Mouse (Mus musculus) liver, embryonic 15.5 days (tissue): Measurements from ENCODE around the gene Ntrk2. TPM values are rescaled to one million over a fixed set of nuclear protein-coding genes. Genes with fewer than 3 reads are reported as not detected.

Source experiments
- ATAC-seq: fragments of 200-750 bp; cut with Nextera tagmentation; 2 replicates; pipeline ENCODE4 v1.8.0; 2017; ENCODE audit warnings: moderate number of reproducible peaks, mild to moderate bottlenecking, moderate library complexity; ENCODE audit not compliant: insufficient read depth
- H3K27ac ChIP-seq: fragments of 300-500 bp; sonication (generic); replicated peaks from 2 replicates; pipeline ENCODE4 v1.5.1; 2015; ENCODE audit warnings: mild to moderate bottlenecking, inconsistent platforms
- H3K27me3 ChIP-seq: fragments of 300-500 bp; sonication (generic); 2 replicates; pipeline ENCODE4 v1.6.1; 2015; ENCODE audit warnings: mild to moderate bottlenecking, inconsistent platforms
- H3K36me3 ChIP-seq: fragments of 300-500 bp; sonication (generic); replicated peaks from 2 replicates; pipeline ENCODE4 v1.6.1; 2015; ENCODE audit warnings: moderate library complexity, mild to moderate bottlenecking, inconsistent platforms
- H3K4me1 ChIP-seq: fragments of 300-500 bp; sonication (generic); replicated peaks from 2 replicates; pipeline ENCODE4 v1.6.1; 2015; ENCODE audit warnings: inconsistent platforms
- H3K4me2 ChIP-seq: fragments of 300-500 bp; sonication (generic); 2 replicates; pipeline ENCODE4 v1.6.1; 2015; ENCODE audit warnings: moderate library complexity, mild to moderate bottlenecking, inconsistent platforms
- H3K4me3 ChIP-seq: fragments of 300-500 bp; sonication (generic); replicated peaks from 2 replicates; pipeline ENCODE4 v1.5.1; 2015; ENCODE audit warnings: mild to moderate bottlenecking, inconsistent platforms
- H3K9ac ChIP-seq: fragments of 300-500 bp; sonication (generic); 2 replicates; pipeline ENCODE4 v1.6.1; 2015; ENCODE audit warnings: moderate library complexity, mild to moderate bottlenecking, inconsistent platforms
- H3K9me3 ChIP-seq: fragments of 300-500 bp; sonication (generic); replicated peaks from 2 replicates; pipeline ENCODE4 v1.6.1; 2016; ENCODE audit warnings: inconsistent platforms
- WGBS: fragments of 180-500 bp; shearing (Covaris S2); methylation state at CpG from one replicate; pipeline ENCODE4 v1.1.7; 2015; ENCODE audit warnings: mixed read lengths; ENCODE audit not compliant: insufficient replicate concordance; 5-methylcytosine and 5-hydroxymethylcytosine counted together
- polyA plus RNA-seq: library from polyadenylated mRNA; unstranded; fragments of >200 nt; fragmentation: Nextera tagmentation; extraction: Ambion mirVana; gene quantifications from 2 replicates; pipeline ENCODE4 v1.2.1, GENCODE M21; 2015

Ntrk2 gene
- polyA plus RNA-seq, 1 experiment from 2014 or later: 0.23 TPM

GRCm38 (mm10) chr13:59010893-59011529 lies 204.6 kb downstream of the Ntrk2 start:
- Histone ChIP-seq H3K9me3 (no peaks in the 10 kb centered on the region), H3K36me3 (no peaks in the 10 kb centered on the region), H3K4me3 (no peak overlapping the region), H3K27me3 (no peaks in the 10 kb centered on the region), H3K27ac (no peak overlapping the region), H3K9ac (no peak overlapping the region), H3K4me1 (peaks cover 4% of the 10 kb centered on the region; the same call in 1 of the 2 replicates), H3K4me2 (peak overlapping the region; percentile 44)
- WGBS: 41% methylated on average over 16 of the region's 16 CpGs
- no peak for ATAC-seq

GRCm38 (mm10) chr13:59011530-59011903 lies 205.1 kb downstream of the Ntrk2 start:
- Histone ChIP-seq H3K4me1 (peaks cover 4% of the 10 kb centered on the region; the same call in 1 of the 2 replicates), H3K27ac (no peak overlapping the region), H3K4me3 (no peak overlapping the region), H3K36me3 (no peaks in the 10 kb centered on the region), H3K9me3 (no peaks in the 10 kb centered on the region), H3K4me2 (peak overlapping the region; percentile 44), H3K27me3 (no peaks in the 10 kb centered on the region), H3K9ac (no peak overlapping the region)
- ATAC-seq: no peak
- 5% methylated on average over 15 of the region's 15 CpGs for WGBS

- no peak for ATAC-seq
- Histone ChIP-seq H3K9me3 (no peaks in the 10 kb centered on the region), H3K27me3 (no peaks in the 10 kb centered on the region), H3K36me3 (no peaks in the 10 kb centered on the region), H3K4me2 (no peak overlapping the region), H3K27ac (no peak overlapping the region), H3K9ac (no peak overlapping the region), H3K4me1 (peaks cover 4% of the 10 kb centered on the region; the same call in 1 of the 2 replicates), H3K4me3 (no peak overlapping the region)
- 66% methylated on average over 1 of the region's 1 CpGs for WGBS
Observed at GRCm38 (mm10) chr13:59015360-59015759, 209.0 kb downstream of the Ntrk2 start.

GRCm38 (mm10) chr13:59017121-59017520 lies 210.8 kb downstream of the Ntrk2 start:
- no peaks in the 10 kb centered on the region for H3K4me1 ChIP-seq
- no peak overlapping the region for H3K27ac ChIP-seq
- no peak overlapping the region for H3K4me2 ChIP-seq
- no peak overlapping the region for H3K4me3 ChIP-seq
- H3K27me3 ChIP-seq: no peaks in the 10 kb centered on the region
- no peak overlapping the region for H3K9ac ChIP-seq
- no peaks in the 10 kb centered on the region for H3K9me3 ChIP-seq
- ATAC-seq: no peak
- no peaks in the 10 kb centered on the region for H3K36me3 ChIP-seq
- 52% methylated on average over 5 of the region's 5 CpGs for WGBS

- Histone ChIP-seq H3K9ac (no peak overlapping the region), H3K4me3 (no peak overlapping the region), H3K27ac (no peak overlapping the region), H3K4me2 (no peak overlapping the region), H3K36me3 (no peaks in the 10 kb centered on the region), H3K27me3 (no peaks in the 10 kb centered on the region), H3K9me3 (no peaks in the 10 kb centered on the region), H3K4me1 (no peaks in the 10 kb centered on the region)
- ATAC-seq: no peak
- WGBS: 77% methylated on average over 22 of the region's 22 CpGs
Observed at GRCm38 (mm10) chr13:59022251-59023042, 216.1 kb downstream of the Ntrk2 start.

- Histone ChIP-seq H3K27me3 (no peaks in the 10 kb centered on the region), H3K9ac (no peak overlapping the region), H3K4me3 (no peak overlapping the region), H3K9me3 (no peaks in the 10 kb centered on the region), H3K36me3 (no peaks in the 10 kb centered on the region), H3K4me1 (no peaks in the 10 kb centered on the region), H3K4me2 (no peak overlapping the region), H3K27ac (no peak overlapping the region)
- ATAC-seq: no peak
- WGBS: 41% methylated on average over 8 of the region's 8 CpGs
Observed at GRCm38 (mm10) chr13:59025653-59026052, 219.3 kb downstream of the Ntrk2 start.

GRCm38 (mm10) chr13:59027436-59027835 lies 221.1 kb downstream of the Ntrk2 start:
- Histone ChIP-seq H3K27me3 (no peaks in the 10 kb centered on the region), H3K36me3 (no peaks in the 10 kb centered on the region), H3K9ac (no peak overlapping the region), H3K4me2 (no peak overlapping the region), H3K4me3 (no peak overlapping the region), H3K9me3 (no peaks in the 10 kb centered on the region), H3K4me1 (no peaks in the 10 kb centered on the region), H3K27ac (no peak overlapping the region)
- no peak for ATAC-seq
- WGBS: 57% methylated on average over 9 of the region's 9 CpGs

GRCm38 (mm10) chr13:59028546-59028945 lies 222.2 kb downstream of the Ntrk2 start:
- H3K36me3 ChIP-seq: no peaks in the 10 kb centered on the region
- H3K9me3 ChIP-seq: no peaks in the 10 kb centered on the region
- no peak overlapping the region for H3K4me2 ChIP-seq
- 60% methylated on average over 4 of the region's 4 CpGs for WGBS
- H3K9ac ChIP-seq: no peak overlapping the region
- no peaks in the 10 kb centered on the region for H3K4me1 ChIP-seq
- H3K4me3 ChIP-seq: no peak overlapping the region
- ATAC-seq: no peak
- H3K27me3 ChIP-seq: no peaks in the 10 kb centered on the region
- H3K27ac ChIP-seq: no peak overlapping the region

GRCm38 (mm10) chr13:59030574-59030973 lies 224.2 kb downstream of the Ntrk2 start:
- 71% methylated on average over 6 of the region's 6 CpGs for WGBS
- ATAC-seq: no peak
- Histone ChIP-seq H3K27me3 (no peaks in the 10 kb centered on the region), H3K9ac (no peak overlapping the region), H3K4me3 (no peak overlapping the region), H3K9me3 (no peaks in the 10 kb centered on the region), H3K4me2 (no peak overlapping the region), H3K4me1 (no peaks in the 10 kb centered on the region), H3K36me3 (no peaks in the 10 kb centered on the region), H3K27ac (no peak overlapping the region)

GRCm38 (mm10) chr13:59040156-59040915 lies 234.0 kb downstream of the Ntrk2 start:
- H3K4me2 ChIP-seq: no peak overlapping the region
- 64% methylated on average over 16 of the region's 16 CpGs for WGBS
- H3K4me3 ChIP-seq: no peak overlapping the region
- H3K36me3 ChIP-seq: no peaks in the 10 kb centered on the region
- H3K9me3 ChIP-seq: no peaks in the 10 kb centered on the region
- no peaks in the 10 kb centered on the region for H3K27me3 ChIP-seq
- no peaks in the 10 kb centered on the region for H3K4me1 ChIP-seq
- no peak overlapping the region for H3K9ac ChIP-seq
- no peak overlapping the region for H3K27ac ChIP-seq
- ATAC-seq: no peak
